Mouse (Mus musculus) embryonic facial prominence, embryonic 13.5 days (tissue): Measurements from ENCODE around the gene Avpr2. TPM values are rescaled to one million over a fixed set of nuclear protein-coding genes. Genes with fewer than 3 reads are reported as not detected.
A peak's percentile ranks its signal among the peaks of the same experiment; 100 is the strongest.

ENCODE experiments used
- ATAC-seq: fragments of 200-750 bp; cut with Nextera tagmentation; 2 replicates; pipeline ENCODE4 v1.8.0; 2017; ENCODE audit warnings: low read depth; ENCODE audit not compliant: insufficient number of reproducible peaks, insufficient read depth, low FRiP score, low TSS enrichment
- H3K27ac ChIP-seq: fragments of 300-500 bp; sonication (generic); 2 replicates; pipeline ENCODE4 v1.5.1; 2015; ENCODE audit warnings: moderate library complexity, mild to moderate bottlenecking, inconsistent platforms
- H3K27me3 ChIP-seq: fragments of 300-500 bp; sonication (generic); 2 replicates; pipeline ENCODE4 v1.6.1; 2015; ENCODE audit warnings: mild to moderate bottlenecking, inconsistent platforms
- H3K36me3 ChIP-seq: fragments of 300-500 bp; sonication (generic); 2 replicates; pipeline ENCODE4 v1.6.1; 2015; ENCODE audit warnings: mild to moderate bottlenecking, inconsistent platforms
- H3K4me1 ChIP-seq: fragments of 300-500 bp; sonication (generic); 2 replicates; pipeline ENCODE4 v1.6.1; 2015; ENCODE audit warnings: inconsistent platforms
- H3K4me2 ChIP-seq: fragments of 300-500 bp; sonication (generic); 2 replicates; pipeline ENCODE4 v1.6.1; 2015; ENCODE audit warnings: moderate library complexity, mild to moderate bottlenecking, inconsistent platforms
- H3K4me3 ChIP-seq: fragments of 300-500 bp; sonication (generic); 2 replicates; pipeline ENCODE4 v1.5.1; 2015; ENCODE audit warnings: mild to moderate bottlenecking, inconsistent platforms
- H3K9ac ChIP-seq: fragments of 300-500 bp; sonication (generic); 2 replicates; pipeline ENCODE4 v1.6.1; 2015; ENCODE audit warnings: mild to moderate bottlenecking, inconsistent platforms
- H3K9me3 ChIP-seq: fragments of 300-500 bp; sonication (generic); 2 replicates; pipeline ENCODE4 v1.6.1; 2016; ENCODE audit warnings: inconsistent platforms
- WGBS: fragments of 180-500 bp; shearing (Covaris S2); methylation state at CpG from one replicate; pipeline ENCODE4 v1.1.7; 2015; ENCODE audit warnings: mixed read lengths; 5-methylcytosine and 5-hydroxymethylcytosine counted together
- polyA plus RNA-seq: library from polyadenylated mRNA; unstranded; fragments of >200 nt; fragmentation: Nextera tagmentation; extraction: Ambion mirVana; gene quantifications from 2 replicates; pipeline ENCODE4 v1.2.1, GENCODE M21; 2015

The Avpr2 gene
- polyA plus RNA-seq, 1 experiment from 2014 or later, result 0.07 TPM

DNA sequence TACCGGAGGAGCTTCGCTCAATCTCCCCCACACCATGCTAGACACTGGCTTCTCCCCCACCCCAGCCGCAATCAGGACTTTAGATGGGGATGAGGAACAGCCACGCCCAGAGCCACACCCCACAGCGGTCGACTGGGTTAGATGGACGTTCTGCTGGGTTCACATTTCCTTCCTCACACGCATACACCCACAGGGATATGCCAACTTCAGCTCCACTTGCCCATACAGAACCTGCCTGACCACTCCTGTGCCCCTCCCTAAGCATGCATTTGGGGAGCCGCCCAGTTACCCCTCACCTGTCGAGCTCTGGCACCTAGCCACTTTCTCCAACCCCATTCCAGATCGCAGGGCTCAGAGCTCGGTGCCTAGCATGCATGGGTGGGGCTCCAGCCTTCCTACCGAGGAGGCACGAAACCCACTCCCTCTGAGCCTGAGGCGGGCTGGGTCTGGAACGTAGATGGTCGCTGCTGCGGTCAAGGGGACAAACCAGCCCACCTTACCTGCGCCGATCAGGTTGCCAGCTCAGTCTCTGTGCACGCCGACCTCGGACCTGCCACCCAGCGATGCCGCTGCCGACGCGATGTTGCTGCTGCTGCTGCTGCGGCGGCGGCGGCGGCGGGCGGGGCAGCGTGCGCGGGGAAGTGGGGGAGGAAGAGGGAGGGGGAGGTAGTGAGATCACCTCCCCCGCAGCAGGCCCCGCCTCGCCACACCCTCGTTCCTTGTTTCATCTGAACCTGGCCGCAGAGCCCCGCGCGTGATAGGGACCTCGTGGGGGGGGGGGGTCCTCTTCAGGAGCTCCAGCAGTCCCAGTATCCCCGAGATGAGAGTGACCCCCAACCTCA, 11.5 kb upstream of the Avpr2 start:
- peak; percentile 26; the same call in 1 of the 2 replicates for ATAC-seq
- WGBS, result 21% methylated on average over 44 of the region's 48 CpGs
- Histone ChIP-seq H3K9me3 (no peaks in the 10 kb centered on the region), H3K36me3 (no peaks in the 10 kb centered on the region), H3K9ac (peak overlapping the region; percentile 54; the same call in 1 of the 2 replicates), H3K27ac (no peak overlapping the region), H3K4me3 (peak overlapping the region; percentile 48), H3K4me1 (peaks cover 4% of the 10 kb centered on the region; the same call in 1 of the 2 replicates), H3K4me2 (peak overlapping the region; percentile 74), H3K27me3 (peaks cover 17% of the 10 kb centered on the region)

DNA sequence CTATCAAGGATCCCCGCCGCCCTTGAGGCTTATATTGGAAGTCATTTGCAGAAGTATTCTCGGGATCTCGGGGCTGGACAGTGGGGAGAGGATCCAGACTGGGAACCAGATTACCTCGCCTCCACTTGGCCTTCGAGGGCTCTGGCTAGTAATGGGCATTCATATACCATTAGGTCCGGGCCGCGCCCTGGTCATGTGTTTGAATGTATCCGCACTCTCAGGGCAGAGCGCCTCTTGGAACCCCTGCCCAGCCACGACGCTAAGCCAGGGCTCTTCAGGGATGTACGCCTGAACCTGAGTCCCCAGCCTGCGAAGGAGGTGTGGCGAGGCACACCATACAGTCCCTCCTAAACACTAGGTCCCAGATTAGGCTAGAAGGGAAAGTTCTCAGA, 10.9 kb upstream of the Avpr2 start:
- 0 out of 2 replicates have a peak, but pooled peaks have one; percentile 43 for ATAC-seq

DNA sequence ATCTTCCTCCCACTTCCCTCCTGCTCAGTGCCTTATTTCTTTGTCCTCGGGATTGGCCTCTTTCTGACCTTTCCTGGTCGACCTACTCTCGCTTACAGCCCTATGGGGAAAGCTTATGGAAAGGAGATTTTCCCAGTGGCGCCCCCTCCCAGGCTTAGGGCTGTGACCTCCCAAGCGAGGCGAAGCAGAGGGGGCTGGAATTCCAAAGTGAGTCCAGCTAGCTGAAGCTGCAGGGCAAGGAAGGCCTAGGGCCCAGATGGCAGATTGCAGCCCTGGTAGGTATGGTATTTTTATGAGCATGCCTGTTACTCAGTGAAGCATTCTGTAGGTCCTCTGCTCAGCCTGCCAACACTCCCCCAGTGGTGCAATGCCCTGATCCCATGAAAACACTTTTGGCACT, 10.4 kb upstream of the Avpr2 start:
- no peaks in the 10 kb centered on the region for H3K9me3 ChIP-seq
- H3K27me3 ChIP-seq, result peaks cover 17% of the 10 kb centered on the region
- no peak overlapping the region for H3K9ac ChIP-seq
- ATAC-seq, result no peak
- WGBS, result 37% methylated on average over 6 of the region's 6 CpGs
- H3K4me3 ChIP-seq, result no peak overlapping the region
- no peak overlapping the region for H3K27ac ChIP-seq
- no peaks in the 10 kb centered on the region for H3K36me3 ChIP-seq
- H3K4me2 ChIP-seq, result peak overlapping the region; percentile 74; the same call in 1 of the 2 replicates
- peaks cover 4% of the 10 kb centered on the region; the same call in 1 of the 2 replicates for H3K4me1 ChIP-seq

More for the DNA sequence above, 10.9 kb upstream of the Avpr2 start:
- H3K9me3 ChIP-seq, result no peaks in the 10 kb centered on the region
- 27% methylated on average over 16 of the region's 16 CpGs for WGBS
- peak overlapping the region; percentile 48 for H3K4me3 ChIP-seq
- H3K27me3 ChIP-seq, result peaks cover 17% of the 10 kb centered on the region
- H3K36me3 ChIP-seq, result no peaks in the 10 kb centered on the region
- H3K4me2 ChIP-seq, result peak overlapping the region; percentile 74
- H3K9ac ChIP-seq, result 0 out of 2 replicates have a peak overlapping the region, but pooled peaks have one; percentile 54
- peaks cover 4% of the 10 kb centered on the region; the same call in 1 of the 2 replicates for H3K4me1 ChIP-seq
- no peak overlapping the region for H3K27ac ChIP-seq

DNA sequence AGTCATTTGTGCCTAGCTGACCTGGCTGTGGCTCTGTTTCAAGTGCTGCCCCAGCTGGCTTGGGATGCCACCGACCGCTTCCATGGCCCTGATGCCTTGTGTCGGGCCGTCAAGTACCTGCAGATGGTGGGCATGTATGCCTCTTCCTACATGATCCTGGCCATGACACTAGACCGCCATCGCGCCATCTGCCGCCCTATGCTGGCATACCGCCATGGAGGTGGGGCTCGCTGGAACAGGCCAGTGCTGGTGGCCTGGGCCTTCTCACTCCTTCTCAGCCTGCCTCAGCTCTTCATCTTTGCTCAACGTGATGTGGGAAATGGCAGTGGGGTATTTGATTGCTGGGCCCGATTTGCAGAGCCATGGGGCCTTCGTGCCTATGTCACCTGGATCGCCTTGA, 931 bp downstream of the Avpr2 start:
- Histone ChIP-seq H3K36me3 (no peaks in the 10 kb centered on the region), H3K9ac (no peak overlapping the region), H3K27ac (no peak overlapping the region), H3K27me3 (no peaks in the 10 kb centered on the region), H3K4me1 (no peaks in the 10 kb centered on the region), H3K4me3 (no peak overlapping the region), H3K9me3 (no peaks in the 10 kb centered on the region), H3K4me2 (no peak overlapping the region)
- ATAC-seq, result no peak
- 91% methylated on average over 14 of the region's 14 CpGs for WGBS

- 23% methylated on average over 2 of the region's 2 CpGs for WGBS
- no peak within 1 kb of the TSS for H3K4me3 ChIP-seq
- no peaks in the 10 kb centered on the region for H3K4me1 ChIP-seq
- no peaks in the 10 kb centered on the region for H3K27me3 ChIP-seq
- no peak within 1 kb of the TSS for H3K27ac ChIP-seq
- no peak within 1 kb of the TSS for H3K9ac ChIP-seq
- ATAC-seq, result no peak
- H3K36me3 ChIP-seq, result no peaks in the 10 kb centered on the region
- no peaks in the 10 kb centered on the region for H3K9me3 ChIP-seq
- H3K4me2 ChIP-seq, result no peak within 1 kb of the TSS
Measured at GRCm38 (mm10) chrX:73895719-73896118, 3.8 kb downstream of the Avpr2 start, which contains the start of gene L1cam. L1cam (minus strand) TSS chrX:73896105.

DNA sequence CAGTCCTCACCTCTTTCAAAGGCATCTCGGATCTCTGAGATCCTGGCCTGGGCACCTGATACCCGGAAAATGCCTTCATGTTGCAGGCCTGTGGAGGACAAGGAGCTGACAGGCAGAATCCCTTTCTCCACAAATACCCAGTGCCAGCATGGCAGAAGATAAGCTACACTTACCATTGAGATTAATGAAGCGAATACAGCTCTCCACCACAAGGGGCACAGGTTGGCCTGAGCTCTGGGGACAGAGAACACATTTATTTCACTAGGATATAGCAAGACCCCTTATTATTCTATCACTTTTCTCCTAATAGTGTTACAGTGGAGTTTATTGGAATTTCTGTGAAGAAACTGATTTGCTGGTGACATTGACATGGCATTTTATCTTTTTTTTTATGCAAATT, 6.1 kb downstream of the Avpr2 start:
- H3K9ac ChIP-seq, result no peak overlapping the region
- no peak overlapping the region for H3K27ac ChIP-seq
- no peak overlapping the region for H3K4me2 ChIP-seq
- H3K27me3 ChIP-seq, result no peaks in the 10 kb centered on the region
- no peaks in the 10 kb centered on the region for H3K4me1 ChIP-seq
- H3K36me3 ChIP-seq, result no peaks in the 10 kb centered on the region
- WGBS, result 72% methylated on average over 3 of the region's 3 CpGs
- H3K4me3 ChIP-seq, result no peak overlapping the region
- no peak for ATAC-seq
- no peaks in the 10 kb centered on the region for H3K9me3 ChIP-seq

DNA sequence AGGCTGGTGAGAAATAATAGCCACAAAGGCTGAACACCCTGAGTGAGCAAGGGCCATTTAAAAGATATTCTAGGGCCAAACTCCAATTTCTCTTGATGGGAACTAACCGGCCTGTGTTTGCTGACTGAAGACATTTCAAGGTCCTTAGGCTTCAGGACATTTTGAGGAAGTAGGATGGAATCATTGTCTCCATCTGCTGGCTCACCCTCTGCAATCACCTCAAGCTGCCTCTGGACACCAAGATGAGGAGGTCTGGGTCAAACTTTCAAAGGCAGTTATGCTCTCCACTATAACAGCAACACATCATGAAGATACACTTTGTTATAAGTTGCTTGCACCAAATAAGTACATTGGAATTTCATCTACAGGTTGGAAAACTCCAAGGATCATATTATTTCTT, 18.1 kb downstream of the Avpr2 start:
- no peaks in the 10 kb centered on the region for H3K4me1 ChIP-seq
- no peak overlapping the region for H3K4me3 ChIP-seq
- H3K36me3 ChIP-seq, result no peaks in the 10 kb centered on the region
- no peaks in the 10 kb centered on the region for H3K9me3 ChIP-seq
- H3K9ac ChIP-seq, result no peak overlapping the region
- ATAC-seq, result no peak
- peaks cover 13% of the 10 kb centered on the region for H3K27me3 ChIP-seq
- H3K27ac ChIP-seq, result no peak overlapping the region
- WGBS, result 83% methylated on average over 1 of the region's 1 CpGs
- H3K4me2 ChIP-seq, result no peak overlapping the region

DNA sequence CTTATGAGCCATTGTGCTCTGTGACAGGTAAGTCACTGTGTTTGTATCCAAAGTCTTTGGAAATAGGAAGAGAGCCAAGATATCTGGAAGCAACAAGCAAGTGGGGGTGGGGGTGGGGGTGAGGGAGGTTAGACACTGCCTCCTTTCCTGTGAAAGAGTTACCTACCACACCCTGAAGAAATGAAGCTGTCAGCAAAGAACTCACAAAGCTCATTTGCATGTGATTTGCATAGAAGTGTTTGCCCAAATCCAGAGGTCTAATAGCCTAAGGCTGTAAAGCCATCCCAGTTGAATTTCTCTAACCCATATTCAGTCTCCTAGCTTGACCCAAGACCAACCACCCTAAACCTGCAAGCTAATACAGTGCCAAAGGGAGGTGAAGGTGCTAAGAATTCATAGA, 18.5 kb downstream of the Avpr2 start:
- no peak for ATAC-seq
- Histone ChIP-seq H3K27me3 (peaks cover 13% of the 10 kb centered on the region), H3K4me2 (peak overlapping the region; percentile 53; the same call in 1 of the 2 replicates), H3K4me3 (peak overlapping the region; percentile 24; the same call in 1 of the 2 replicates), H3K9ac (no peak overlapping the region), H3K4me1 (no peaks in the 10 kb centered on the region), H3K36me3 (no peaks in the 10 kb centered on the region), H3K9me3 (no peaks in the 10 kb centered on the region), H3K27ac (no peak overlapping the region)

- Histone ChIP-seq H3K9ac (no peak overlapping the region), H3K9me3 (no peaks in the 10 kb centered on the region), H3K27ac (no peak overlapping the region), H3K4me1 (no peaks in the 10 kb centered on the region), H3K36me3 (no peaks in the 10 kb centered on the region), H3K27me3 (peaks cover 13% of the 10 kb centered on the region), H3K4me3 (peak overlapping the region; percentile 24), H3K4me2 (peak overlapping the region; percentile 53)
- 14% methylated on average over 24 of the region's 26 CpGs for WGBS
- no peak for ATAC-seq
Measured at GRCm38 (mm10) chrX:73911156-73911555, 19.3 kb downstream of the Avpr2 start.

- Histone ChIP-seq H3K27me3 (peaks cover 13% of the 10 kb centered on the region), H3K4me1 (no peaks in the 10 kb centered on the region), H3K36me3 (no peaks in the 10 kb centered on the region), H3K4me3 (no peak overlapping the region), H3K27ac (no peak overlapping the region), H3K9ac (no peak overlapping the region), H3K9me3 (no peaks in the 10 kb centered on the region), H3K4me2 (peak overlapping the region; percentile 53)
- 87% methylated on average over 2 of the region's 2 CpGs for WGBS
- ATAC-seq, result no peak
Measured at GRCm38 (mm10) chrX:73911588-73911987, 19.7 kb downstream of the Avpr2 start.

GRCm38 (mm10) chrX:73914827-73915703, 23.2 kb downstream of the Avpr2 start:
- Histone ChIP-seq H3K27me3 (peaks cover 13% of the 10 kb centered on the region), H3K9me3 (no peaks in the 10 kb centered on the region), H3K4me1 (no peaks in the 10 kb centered on the region), H3K4me2 (peak overlapping the region; percentile 50), H3K4me3 (peak overlapping the region; percentile 20), H3K9ac (no peak overlapping the region), H3K36me3 (peaks cover 18% of the 10 kb centered on the region), H3K27ac (peak overlapping the region; percentile 78)
- peak; percentile 93 for ATAC-seq
- WGBS, result 25% methylated on average over 31 of the region's 31 CpGs
